17 mouse cellular contexts compared by ENCODE assay signal in the genomic region with DNA sequence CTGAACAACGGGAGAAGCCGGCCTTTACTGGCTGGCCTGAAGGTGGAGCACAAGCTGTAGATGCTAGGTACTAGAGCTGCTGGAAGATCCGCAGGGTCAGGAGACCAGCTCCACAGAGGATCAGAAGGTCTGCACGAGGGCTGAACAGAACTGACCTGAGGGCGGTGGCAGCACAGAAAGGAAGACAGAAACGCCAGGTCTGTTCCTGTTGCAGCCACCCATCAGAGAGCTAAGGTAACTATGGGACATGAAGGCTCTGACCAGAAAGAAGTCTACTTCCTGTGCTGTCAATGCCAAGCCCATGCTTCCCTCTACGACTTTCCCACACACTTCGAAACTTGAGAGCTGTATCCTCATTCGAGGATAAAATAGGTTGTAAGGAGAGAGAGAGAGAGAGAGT. TPM values are rescaled to one million over a fixed set of nuclear protein-coding genes. Genes with fewer than 3 reads are reported as not detected.
A peak's percentile ranks its signal among the peaks of the same experiment; 100 is the strongest.
DNase-seq lines count a peak whose midpoint lies in the region; ATAC-seq and TF ChIP-seq lines count a peak whose summit lies in the region.
"Had no signal": no experiment of that assay in that cellular context is flagged by ENCODE, and none has a peak within 500 bp of the region (broad histone marks: within the 10 kb centered on the region; RNA-seq: fewer than 3 reads in every experiment).

No protein-coding gene starts in this region.

- intact Hi-C loops in left cerebral cortex, adult 2 months (cut with DNase I): no loop called here
- intact Hi-C loops in left cerebral cortex, postnatal 4 days (cut with DNase I): no loop called here

- no peaks in the 10 kb centered on the region for H3K36me3 ChIP-seq in heart, embryonic 10.5 days
- H3K36me3 ChIP-seq in heart, embryonic 11.5 days (ENCODE audit: control insufficient read depth, insufficient read depth, low read length): no peaks in the 10 kb centered on the region; the same call in 1 of the 2 replicates
- no peaks in the 10 kb centered on the region for H3K36me3 ChIP-seq in myocyte (ENCODE audit: control insufficient read depth, insufficient read depth)
- H3K36me3 ChIP-seq: embryonic facial prominence, embryonic 12.5 days; hindbrain, embryonic 12.5 days; liver, embryonic 13.5 days had no signal

- no peaks in the 10 kb centered on the region for H3K4me1 ChIP-seq in heart, embryonic 10.5 days
- H3K4me1 ChIP-seq in heart, embryonic 11.5 days (ENCODE audit: control insufficient read depth, insufficient read depth, low read length): no peaks in the 10 kb centered on the region
- H3K4me1 ChIP-seq: embryonic facial prominence, embryonic 12.5 days had no signal

- no peak overlapping the region for H3K9ac ChIP-seq in heart, embryonic 11.5 days (ENCODE audit: low read depth, low read length)
- H3K9ac ChIP-seq: embryonic facial prominence, embryonic 12.5 days; forebrain, embryonic 15.5 days; hindbrain, embryonic 12.5 days; liver, embryonic 13.5 days had no signal

- DNase-seq in heart, embryonic 10.5 days (ENCODE audit: low spot score): peak; percentile 65
- peak; percentile 8 for DNase-seq in left cerebral cortex, adult 2 months (ENCODE audit: extremely low spot score in 1 of 2, low spot score in 2 of 2)
- no peak for DNase-seq in left cerebral cortex, postnatal 4 days
- DNase-seq in adrenal gland, postnatal 25 days: no peak
- no peak for DNase-seq in right cerebral cortex, postnatal 36 days (ENCODE audit: low spot score in 2 of 2)
- DNase-seq: adrenal gland, postnatal 10 days; cerebellum, adult 18-20 months; liver, embryonic 13.5 days; lung, postnatal 14 days; right cerebral cortex, postnatal 4 days; thymus, adult 2 months had no signal

- WGBS in heart, embryonic 10.5 days: 71% methylated on average over 9 of the region's 9 CpGs
- WGBS in heart, embryonic 11.5 days (ENCODE audit: insufficient replicate concordance): 69% methylated on average over 9 of the region's 9 CpGs

- ATAC-seq in heart, embryonic 11.5 days (replicated peaks; ENCODE audit: insufficient number of reproducible peaks, low FRiP score, low TSS enrichment): no peak
- ATAC-seq in granulocyte monocyte progenitor cell, adult 5-6 weeks (replicated peaks; ENCODE audit: poor library complexity, severe bottlenecking): peak; percentile 39
- ATAC-seq: forebrain, embryonic 15.5 days had no signal

- no peaks in the 10 kb centered on the region for H3K79me2 ChIP-seq in myocyte (ENCODE audit: control insufficient read depth, insufficient read depth)

- H3K9me3 ChIP-seq in heart, embryonic 10.5 days: no peaks in the 10 kb centered on the region
- H3K9me3 ChIP-seq in heart, embryonic 11.5 days (replicated peaks; ENCODE audit: control insufficient read depth, low read length): no peaks in the 10 kb centered on the region
- H3K9me3 ChIP-seq: embryonic facial prominence, embryonic 12.5 days; forebrain, embryonic 15.5 days; hindbrain, embryonic 12.5 days; liver, embryonic 13.5 days had no signal

- no peak; the same call in 1 of the 2 replicates for TF ChIP-seq CTCF in left cerebral cortex, adult 2 months (IDR thresholded peaks at IDR 0.05)

- TF ChIP-seq POLR2A in myocyte (IDR thresholded peaks at IDR 0.05; ENCODE audit: insufficient read length, low read depth): no peak

- no peak overlapping the region for H3K27ac ChIP-seq in heart, embryonic 10.5 days
- H3K27ac ChIP-seq in heart, embryonic 11.5 days (ENCODE audit: low read depth, low read length): no peak overlapping the region
- H3K27ac ChIP-seq in left cerebral cortex, adult 2 months: no peak overlapping the region
- H3K27ac ChIP-seq: embryonic facial prominence, embryonic 12.5 days; forebrain, embryonic 15.5 days; hindbrain, embryonic 12.5 days; liver, embryonic 13.5 days had no signal

- no peaks in the 10 kb centered on the region for H3K27me3 ChIP-seq in heart, embryonic 10.5 days (ENCODE audit: insufficient read depth, poor library complexity, severe bottlenecking)
- no peaks in the 10 kb centered on the region for H3K27me3 ChIP-seq in heart, embryonic 11.5 days (ENCODE audit: control insufficient read depth, insufficient read depth, low read length)
- no peaks in the 10 kb centered on the region for H3K27me3 ChIP-seq in myocyte (ENCODE audit: control insufficient read depth, insufficient read depth, insufficient read length)
- H3K27me3 ChIP-seq: embryonic facial prominence, embryonic 12.5 days; forebrain, embryonic 15.5 days; hindbrain, embryonic 12.5 days; liver, embryonic 13.5 days had no signal

- no peak overlapping the region for H3ac ChIP-seq in myocyte (ENCODE audit: control insufficient read depth, insufficient read length)

- no peak overlapping the region for H3K4me2 ChIP-seq in heart, embryonic 11.5 days
- H3K4me2 ChIP-seq in myocyte (ENCODE audit: low read depth): peak overlapping the region; percentile 13
- H3K4me2 ChIP-seq: embryonic facial prominence, embryonic 12.5 days; forebrain, embryonic 15.5 days; hindbrain, embryonic 12.5 days; liver, embryonic 13.5 days had no signal

- H3K4me3 ChIP-seq in heart, embryonic 10.5 days: no peak overlapping the region
- no peak overlapping the region for H3K4me3 ChIP-seq in heart, embryonic 11.5 days (ENCODE audit: low read depth, low read length)
- no peak overlapping the region for H3K4me3 ChIP-seq in left cerebral cortex, adult 2 months
- no peak overlapping the region for H3K4me3 ChIP-seq in myocyte
- H3K4me3 ChIP-seq: embryonic facial prominence, embryonic 12.5 days; forebrain, embryonic 15.5 days; hindbrain, embryonic 12.5 days; liver, embryonic 13.5 days had no signal

TF ChIP-seq in myocyte, 11 proteins besides CTCF, POLR2A, EP300 and RAD21:
- TF ChIP-seq CEBPB (IDR thresholded peaks at IDR 0.05; ENCODE audit: insufficient read depth, poor library complexity, severe bottlenecking) (no peak), E2F4 (IDR thresholded peaks at IDR 0.05; ENCODE audit: insufficient read depth) (no peak), MYOG (IDR thresholded peaks at IDR 0.05; ENCODE audit: control insufficient read depth in 1 of 3, insufficient read depth in 1 of 3, insufficient read length in 2 of 3, low read depth in 2 of 3) (no peak), TCF3 (IDR thresholded peaks at IDR 0.05; ENCODE audit: insufficient read length, low read depth) (no peak), MYOD1 (IDR thresholded peaks at IDR 0.05; ENCODE audit: control insufficient read depth in 1 of 3, insufficient read length in 2 of 3, low read depth in 2 of 3) (no peak), USF1 (IDR thresholded peaks at IDR 0.05; ENCODE audit: low read depth) (no peak), SRF (IDR thresholded peaks at IDR 0.05; ENCODE audit: control insufficient read depth, insufficient read length, low read depth) (no peak), MAX (IDR thresholded peaks at IDR 0.05; ENCODE audit: low read depth) (no peak), REST (IDR thresholded peaks at IDR 0.05; ENCODE audit: insufficient read depth, insufficient read length) (no peak)

RNA-seq across cellular contexts. Expression of a gene that starts 53.3 kb away (rescaled TPM):
- 53.7 and 54.8 TPM in 2 replicates for polyA plus RNA-seq in heart, embryonic 10.5 days (2016; fragmentation: Nextera tagmentation; extraction: Ambion mirVana)
- 44.9 and 49.2 TPM in 2 replicates for polyA plus RNA-seq in heart, embryonic 11.5 days (2014; fragmentation: Nextera tagmentation; extraction: Ambion mirVana)
- total RNA-seq in left cerebral cortex, adult 2 months (2021): 100 to 1,000 TPM; 298 to 305 TPM
- 100 to 1,000 TPM; 116 to 117 TPM for total RNA-seq in left cerebral cortex, postnatal 4 days (2021)
- 24.8 and 38.0 TPM in 2 replicates for total RNA-seq in granulocyte monocyte progenitor cell, adult 5-6 weeks (2014; fragmentation: Nextera tagmentation)
- 40.4 and 78.7 TPM in 2 replicates for total RNA-seq in granulocyte monocyte progenitor cell, adult 5-6 weeks (2017)
- polyA plus RNA-seq in myocyte (2012; fragmentation: generic; extraction: Trizol): 50.7 TPM
- total RNA-seq in adrenal gland, postnatal 25 days (2021): 69.3 and 70.2 TPM in 2 replicates

RNA-seq across cellular contexts. Expression of a gene that starts 53.9 kb away (rescaled TPM):
- polyA plus RNA-seq in heart, embryonic 10.5 days (2016; fragmentation: Nextera tagmentation; extraction: Ambion mirVana): 38.0 and 57.1 TPM in 2 replicates
- polyA plus RNA-seq in heart, embryonic 11.5 days (2014; fragmentation: Nextera tagmentation; extraction: Ambion mirVana): 37.8 and 39.0 TPM in 2 replicates
- total RNA-seq in left cerebral cortex, adult 2 months (2021): 1 to 10 TPM in 1 of 2 experiments, under 1 TPM in 1; 0.65 to 1.6 TPM
- total RNA-seq in left cerebral cortex, postnatal 4 days (2021): 1 to 10 TPM; 7.2 to 8.9 TPM
- 74.6 and 87.3 TPM in 2 replicates for total RNA-seq in granulocyte monocyte progenitor cell, adult 5-6 weeks (2014; fragmentation: Nextera tagmentation)
- total RNA-seq in granulocyte monocyte progenitor cell, adult 5-6 weeks (2017): 145 and 153 TPM in 2 replicates
- 7.5 TPM for polyA plus RNA-seq in myocyte (2012; fragmentation: generic; extraction: Trizol)
- 2.7 and 5.3 TPM in 2 replicates for total RNA-seq in adrenal gland, postnatal 25 days (2021)

Comparison
In these comparisons a context has a peak if more than half of its experiments do, and no peak if none do; other contexts are left out.
1. DNase-seq: peak in heart, embryonic 10.5 days (single experiment) and left cerebral cortex, adult 2 months (2 of 2); none in left cerebral cortex, postnatal 4 days (single experiment), adrenal gland, postnatal 25 days (single experiment) and right cerebral cortex, postnatal 36 days (0 of 2).
2. RNA of a gene that starts 53.9 kb away (total RNA-seq): 74.6 to 153 TPM in granulocyte monocyte progenitor cell, adult 5-6 weeks; 7.2 to 8.9 TPM in left cerebral cortex, postnatal 4 days, 2.7 to 5.3 TPM in adrenal gland, postnatal 25 days and 0.65 to 1.6 TPM in left cerebral cortex, adult 2 months; every median in the first group is over 4 times any median in the second.